Mouse (Mus musculus) subcutaneous adipose tissue, adult 2 months (tissue): Measurements from ENCODE around the gene Ccdc74a. TPM values are rescaled to one million over a fixed set of nuclear protein-coding genes. Genes with fewer than 3 reads are reported as not detected.

ENCODE experiments used
- polyA plus RNA-seq: library from polyadenylated mRNA; depleted of rRNA; stranded (reverse); fragments of >200 nt; gene quantifications from 2 replicates; pipeline ENCODE4 v1.2.3, GENCODE M21; 2012; ENCODE audit warnings: low replicate concordance; rRNA removed

The Ccdc74a gene
- 1.4 and 3.2 TPM in 2 replicates for polyA plus RNA-seq

GRCm38 (mm10) chr16:17646310-17647114 lies at the start of gene Ccdc74a:
TSS of gene Ccdc74a (plus strand) at chr16:17646470.

DNA sequence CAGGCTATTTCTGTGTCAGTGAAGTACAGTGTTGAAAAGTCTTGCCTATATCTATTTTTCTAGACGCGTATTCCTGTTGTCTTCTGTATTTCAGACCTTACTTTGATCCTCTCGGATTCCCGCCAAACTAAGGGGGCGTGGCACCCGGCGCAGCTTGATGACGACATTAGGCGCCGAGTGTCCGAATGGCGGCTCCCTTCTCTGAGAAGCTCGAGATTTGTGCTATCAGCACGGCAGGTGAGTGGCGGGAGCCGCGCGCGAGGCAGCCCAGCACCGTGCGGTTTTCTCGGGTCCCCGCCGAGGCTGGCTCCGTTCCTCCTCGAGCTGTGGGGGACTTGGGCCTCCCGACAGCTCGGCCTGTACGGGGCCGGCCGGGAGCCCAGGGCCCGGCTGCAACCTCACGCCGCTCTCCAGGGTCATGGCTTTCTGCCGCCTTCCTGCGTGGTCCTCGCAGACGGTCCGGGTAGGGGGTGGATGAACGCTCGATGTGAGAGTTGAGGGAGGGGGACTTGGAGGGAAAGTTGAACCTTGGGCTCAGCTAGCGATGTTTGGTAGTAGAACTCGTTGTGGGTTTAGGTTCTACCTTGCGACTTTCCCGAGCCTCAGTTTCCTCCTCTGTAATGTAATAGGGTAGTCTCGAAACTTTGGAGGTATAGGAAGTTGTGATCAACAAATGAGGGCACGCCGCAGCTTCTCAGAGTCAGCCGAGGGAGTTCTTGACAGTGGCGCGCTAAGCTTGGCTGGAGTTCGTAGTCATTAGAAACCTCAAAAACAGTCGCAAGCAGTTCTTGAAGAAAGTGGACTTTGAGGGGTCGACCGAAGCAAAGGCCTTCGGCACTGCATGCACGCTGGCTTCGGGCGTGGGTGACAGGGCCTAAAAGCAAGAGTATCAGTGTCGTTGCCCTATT lies 26.8 kb upstream of the Ccdc74a start, which contains the start of gene Smpd4:
Gene Smpd4 (plus strand): TSS at position 157 of the 908 bp plus-strand sequence.

Other genes starting within 250 kb of the Ccdc74a start
- 8.2 and 8.6 TPM in 2 replicates for gene Snap29, start 240.5 kb upstream of the Ccdc74a start, polyA plus RNA-seq
- gene Pi4ka, start 240.2 kb upstream of the Ccdc74a start, polyA plus RNA-seq = 80.1 and 84.9 TPM in 2 replicates
- 28.3 and 53.1 TPM in 2 replicates for gene Crkl, start 194.5 kb upstream of the Ccdc74a start, polyA plus RNA-seq
- 0.24 and 0.90 TPM in 2 replicates for gene Aifm3, start 156.9 kb upstream of the Ccdc74a start, polyA plus RNA-seq
- 255 and 288 TPM in 2 replicates for gene Lztr1, start 137.8 kb upstream of the Ccdc74a start, polyA plus RNA-seq
- gene Thap7, start 115.3 kb upstream of the Ccdc74a start, polyA plus RNA-seq = 58.8 and 101 TPM in 2 replicates
- 0.33 and 4.0 TPM in 2 replicates for gene Lrrc74b, start 85.2 kb upstream of the Ccdc74a start, polyA plus RNA-seq
- 9.4 and 30.5 TPM in 2 replicates for gene P2rx6, start 84.6 kb upstream of the Ccdc74a start, polyA plus RNA-seq
- gene Slc7a4, start 63.3 kb upstream of the Ccdc74a start, polyA plus RNA-seq = 2.4 and 19.4 TPM in 2 replicates
- 61.2 and 90.0 TPM in 2 replicates for gene Smpd4, start 27.1 kb upstream of the Ccdc74a start, polyA plus RNA-seq
- gene Med15, start 86.4 kb downstream of the Ccdc74a start, polyA plus RNA-seq = 78.1 and 93.2 TPM in 2 replicates
- 91.2 and 128 TPM in 2 replicates for gene Klhl22, start 113.1 kb downstream of the Ccdc74a start, polyA plus RNA-seq
- 26.1 and 146 TPM in 2 replicates for gene Scarf2, start 150.8 kb downstream of the Ccdc74a start, polyA plus RNA-seq
- 0.06 TPM in 1 of 2 replicates, not detected in the other for gene B830017H08Rik, start 186.7 kb downstream of the Ccdc74a start, polyA plus RNA-seq
- gene Car15, start 191.9 kb downstream of the Ccdc74a start, polyA plus RNA-seq = 4.0 and 5.8 TPM in 2 replicates
- gene Gm20518, start 245.2 kb downstream of the Ccdc74a start, polyA plus RNA-seq = 0.66 and 1.6 TPM in 2 replicates
- 0.14 and 0.16 TPM in 2 replicates for gene Tssk1, start 247.8 kb downstream of the Ccdc74a start, polyA plus RNA-seq